9 mouse cellular contexts compared by ENCODE assay signal in the genomic region with DNA sequence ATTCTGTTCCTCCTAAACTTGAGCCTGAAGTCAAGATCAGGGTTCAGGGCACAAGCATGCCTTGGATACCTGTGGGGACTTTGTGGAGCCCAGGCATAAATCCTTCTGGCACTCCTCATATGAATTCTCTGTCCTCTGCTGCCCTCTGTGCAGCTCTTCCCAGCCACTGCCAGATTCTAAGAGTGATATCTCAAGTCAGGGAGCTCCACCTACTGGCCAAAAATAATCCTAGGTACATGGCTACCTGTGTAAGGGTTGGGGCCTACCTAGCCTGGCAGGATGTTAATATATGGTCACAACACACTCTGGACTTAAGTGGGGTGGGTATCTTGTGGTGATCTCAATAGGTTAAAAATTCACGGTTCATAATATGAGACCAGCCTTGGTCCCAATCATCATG. TPM values are rescaled to one million over a fixed set of nuclear protein-coding genes. Genes with fewer than 3 reads are reported as not detected.
DNase-seq lines count a peak whose midpoint lies in the region; ATAC-seq lines count a peak whose summit lies in the region.
"Had no signal": no experiment of that assay in that cellular context is flagged by ENCODE, and none has a peak within 500 bp of the region (broad histone marks: within the 10 kb centered on the region; RNA-seq: fewer than 3 reads in every experiment).

No protein-coding gene starts in this region.

- DNase-seq in adrenal gland, postnatal 10 days, result peak; percentile 70
- no peak for DNase-seq in adrenal gland, adult 8-10 months
- peak; percentile 81 to 89 for DNase-seq in cerebellum, adult 18-20 months
- DNase-seq in heart, adult 8-10 months (ENCODE audit: low spot score), result peak; percentile 42
- peak; percentile 75 for DNase-seq in kidney, postnatal 10 days
- DNase-seq in lung, postnatal 25 days (ENCODE audit: low spot score), result peak; percentile 79
- peak; percentile 29 to 64 for DNase-seq in spleen, postnatal 10 days (ENCODE audit: low spot score in 2 of 2)

- peak; percentile 91 for ATAC-seq in CD4-positive, CD25-positive, alpha-beta regulatory T cell, adult 4 months

RNA-seq across cellular contexts. Expression of a gene that starts 8.3 kb away (rescaled TPM):
- 10 to 100 TPM in 1 of 2 experiments, 1 to 10 TPM in 1; 9.0 to 15.2 TPM for total RNA-seq in adrenal gland, postnatal 10 days (2021)
- 10 to 100 TPM; 17.5 to 31.1 (median 22.6) TPM for total RNA-seq in adrenal gland, adult 8-10 months (2022)
- 10 to 100 TPM; 22.1 to 56.4 TPM for polyA plus RNA-seq in CD4-positive, CD25-positive, alpha-beta regulatory T cell, adult 4 months (2017; shearing (Covaris generic))
- 10 to 100 TPM; 17.9 to 27.3 (median 21.1) TPM for total RNA-seq in heart, adult 8-10 months (2022)

RNA-seq across cellular contexts. Expression of a gene that starts 17.6 kb away (rescaled TPM):
- 10 to 100 TPM; 16.7 to 23.7 TPM for total RNA-seq in adrenal gland, postnatal 10 days (2021)
- total RNA-seq in adrenal gland, adult 8-10 months (2022), result 10 to 100 TPM; 15.3 to 39.9 (median 31.0) TPM
- polyA plus RNA-seq in CD4-positive, CD25-positive, alpha-beta regulatory T cell, adult 4 months (2017; shearing (Covaris generic)), result 1 to 10 TPM; 5.2 to 7.0 TPM
- total RNA-seq in heart, adult 8-10 months (2022), result 1 to 10 TPM; 5.1 to 8.9 (median 6.1) TPM

RNA-seq across cellular contexts. Expression of a gene that starts 22.3 kb away (rescaled TPM):
- 10 to 100 TPM; 20.3 to 22.8 TPM for total RNA-seq in adrenal gland, postnatal 10 days (2021)
- total RNA-seq in adrenal gland, adult 8-10 months (2022), result 10 to 100 TPM; 27.3 to 34.7 (median 31.8) TPM
- polyA plus RNA-seq in CD4-positive, CD25-positive, alpha-beta regulatory T cell, adult 4 months (2017; shearing (Covaris generic)), result 10 to 100 TPM; 38.6 to 56.7 TPM
- 10 to 100 TPM in 3 of 4 experiments, 1 to 10 TPM in 1; 9.9 to 11.5 (median 11.0) TPM for total RNA-seq in heart, adult 8-10 months (2022)

RNA-seq across cellular contexts. Expression of a gene that starts 22.3 kb away (rescaled TPM):
- total RNA-seq in adrenal gland, postnatal 10 days (2021), result 10 to 100 TPM; 65.8 to 74.6 TPM
- total RNA-seq in adrenal gland, adult 8-10 months (2022), result 100 to 1,000 TPM in 2 of 4 experiments, 10 to 100 TPM in 2; 87.2 to 105 (median 95.9) TPM
- 100 to 1,000 TPM in 1 of 2 experiments, 10 to 100 TPM in 1; 65.0 to 101 TPM for polyA plus RNA-seq in CD4-positive, CD25-positive, alpha-beta regulatory T cell, adult 4 months (2017; shearing (Covaris generic))
- 10 to 100 TPM; 20.1 to 26.2 (median 21.0) TPM for total RNA-seq in heart, adult 8-10 months (2022)

RNA-seq across cellular contexts. Expression of a gene that starts 23.5 kb away (rescaled TPM):
- total RNA-seq in adrenal gland, postnatal 10 days (2021), result 10 to 100 TPM in 1 of 2 experiments, 1 to 10 TPM in 1; 5.7 to 11.4 TPM
- total RNA-seq in adrenal gland, adult 8-10 months (2022), result under 1 TPM; 0.14 to 0.46 (median 0.19) TPM
- under 1 TPM; 0.16 to 0.20 TPM for polyA plus RNA-seq in CD4-positive, CD25-positive, alpha-beta regulatory T cell, adult 4 months (2017; shearing (Covaris generic))
- total RNA-seq in heart, adult 8-10 months (2022), result under 1 TPM in 1 of 4 experiments, not detected in 3; 0.06 TPM
- total RNA-seq: heart, postnatal 14 days had no signal
